Mouse (Mus musculus): Measurements from ENCODE around the gene Ntn5.
A peak's percentile ranks its signal among the peaks of the same experiment; 100 is the strongest.

Ntn5 gene

DNA sequence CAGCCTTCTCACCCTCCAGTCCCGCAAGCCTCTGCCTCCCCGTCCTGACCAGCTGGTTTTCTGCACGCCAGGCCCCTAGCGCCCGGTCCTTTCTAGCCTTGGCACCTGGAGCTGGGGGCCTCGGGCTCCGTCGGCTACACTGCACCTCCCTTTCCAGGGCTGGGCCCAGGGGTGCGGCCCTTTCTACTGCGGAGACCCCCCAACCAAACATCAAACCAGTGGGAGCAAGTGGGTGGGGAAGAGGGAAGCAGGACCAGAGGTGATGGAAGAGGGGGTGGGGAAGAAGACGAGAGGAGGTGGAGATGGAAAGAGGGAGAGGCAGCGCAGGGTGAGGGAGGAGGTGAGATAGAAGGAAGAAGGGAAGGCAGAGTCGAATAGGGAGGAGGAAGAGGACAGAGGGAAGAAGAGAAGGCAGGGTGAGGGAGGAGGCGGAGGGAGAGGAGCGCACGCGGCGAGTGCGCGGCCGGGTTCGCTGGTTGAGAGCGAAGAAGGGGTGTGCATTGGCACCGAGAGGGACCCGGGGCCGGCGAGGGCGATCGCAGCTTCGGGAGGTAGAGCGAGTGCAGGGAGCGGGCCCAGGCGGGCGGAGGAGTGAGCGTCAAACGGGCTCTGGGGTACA, 15.8 kb downstream of the Ntn5 start, which contains the start of gene Car11:
Car11 (plus strand) TSS at position 321 of the 619 bp plus-strand sequence.
- DNase-seq (ENCODE audit: low spot score): no peak

- no peak for DNase-seq (ENCODE audit: low spot score)
These were observed 16.6 kb downstream of the Ntn5 start for GRCm38 (mm10) chr7:45700301-45701015.

DNA sequence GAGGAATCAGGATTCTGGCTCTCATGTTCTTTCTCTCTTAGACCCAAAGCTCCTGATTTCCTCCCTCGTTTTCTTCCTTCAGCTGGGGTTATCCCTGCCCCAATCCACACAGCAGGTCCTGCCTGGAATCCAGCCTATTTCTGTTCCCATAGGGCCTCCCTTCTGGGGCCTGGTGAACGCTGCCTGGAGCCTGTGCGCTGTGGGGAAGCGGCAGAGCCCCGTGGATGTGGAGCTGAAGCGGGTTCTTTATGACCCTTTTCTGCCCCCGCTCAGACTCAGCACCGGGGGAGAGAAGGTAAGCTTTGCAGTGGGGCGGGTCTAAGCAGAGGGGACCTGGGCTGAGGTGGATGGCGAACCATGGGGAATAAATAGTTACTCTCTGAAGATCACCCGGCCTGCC, 17.2 kb downstream of the Ntn5 start:
- DNase-seq (ENCODE audit: low spot score): no peak

DNA sequence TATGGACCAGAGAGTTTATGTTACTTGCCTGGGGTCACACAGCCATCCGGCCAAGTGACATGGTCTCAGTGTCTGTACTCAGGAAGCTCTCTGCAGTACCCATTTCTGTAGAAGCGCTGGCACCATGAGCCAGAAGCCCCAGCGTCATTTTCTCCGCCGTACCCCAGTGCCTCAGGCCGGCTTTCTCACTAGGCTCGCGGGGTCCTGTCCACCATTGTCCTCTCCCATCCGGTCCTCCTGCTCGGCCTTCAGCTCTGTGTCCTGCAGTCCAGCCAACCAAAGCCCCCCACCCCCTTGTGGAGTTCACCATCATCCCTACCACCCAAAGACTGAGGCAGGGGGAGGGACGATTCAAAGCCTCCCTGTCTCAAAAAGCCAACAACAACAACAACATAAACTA, 17.8 kb downstream of the Ntn5 start:
- no peak for DNase-seq (ENCODE audit: low spot score)

GRCm38 (mm10) chr7:45702316-45702715, 18.5 kb downstream of the Ntn5 start:
- no peak for DNase-seq (ENCODE audit: low spot score)

DNA sequence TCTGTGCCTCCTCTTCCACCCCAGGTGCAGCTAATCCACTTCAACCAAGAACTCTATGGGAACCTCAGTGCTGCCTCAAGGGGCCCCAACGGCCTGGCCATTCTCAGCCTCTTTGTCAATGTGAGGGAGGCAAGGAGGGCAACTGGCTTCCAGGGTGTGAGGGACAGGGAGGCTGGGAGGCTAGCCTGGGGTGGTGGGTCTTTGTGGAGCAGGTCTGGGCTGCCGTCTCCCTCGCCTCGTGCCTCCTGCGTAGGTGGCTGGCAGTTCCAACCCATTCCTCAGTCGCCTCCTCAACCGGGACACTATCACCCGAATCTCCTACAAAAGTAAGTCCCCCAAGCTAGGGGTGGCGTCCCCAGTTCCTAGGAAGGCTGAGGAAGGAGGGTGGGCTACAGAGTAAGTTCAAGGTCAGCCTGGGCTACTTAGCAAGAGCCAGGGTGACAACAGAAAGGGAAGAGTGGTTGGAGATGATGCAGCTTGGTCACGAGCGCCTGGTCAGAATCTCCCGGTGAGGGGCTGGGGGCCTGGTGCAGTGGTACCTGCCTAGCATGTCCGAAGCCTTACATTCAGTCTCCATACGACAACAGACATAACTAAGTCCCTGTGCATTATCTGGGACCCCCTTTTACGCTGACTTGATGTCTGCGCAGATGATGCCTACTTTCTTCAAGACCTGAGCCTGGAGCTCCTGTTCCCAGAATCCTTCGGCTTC, 19.1 kb downstream of the Ntn5 start:
- DNase-seq (ENCODE audit: low spot score): no peak

DNA sequence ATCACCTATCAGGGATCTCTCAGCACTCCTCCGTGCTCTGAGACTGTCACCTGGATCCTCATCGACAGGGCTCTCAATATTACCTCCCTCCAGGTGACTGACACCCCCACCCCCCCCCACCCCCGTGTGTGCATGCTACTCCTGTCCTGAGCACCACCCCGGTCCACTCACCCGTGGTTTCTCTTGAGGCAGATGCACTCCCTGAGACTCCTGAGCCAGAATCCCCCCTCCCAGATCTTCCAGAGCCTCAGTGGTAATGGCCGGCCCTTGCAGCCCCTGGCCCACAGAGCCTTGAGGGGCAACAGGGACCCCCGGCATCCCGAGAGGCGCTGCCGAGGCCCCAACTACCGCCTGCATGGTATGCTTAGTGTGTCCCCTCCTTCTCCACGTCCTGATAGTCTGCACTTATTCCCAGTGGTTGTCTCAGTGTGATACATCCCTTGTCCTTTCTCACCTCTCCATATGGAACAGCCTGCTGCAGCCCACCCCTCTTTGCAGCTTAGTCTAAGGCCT, 19.8 kb downstream of the Ntn5 start:
- DNase-seq (ENCODE audit: low spot score): no peak

DNA sequence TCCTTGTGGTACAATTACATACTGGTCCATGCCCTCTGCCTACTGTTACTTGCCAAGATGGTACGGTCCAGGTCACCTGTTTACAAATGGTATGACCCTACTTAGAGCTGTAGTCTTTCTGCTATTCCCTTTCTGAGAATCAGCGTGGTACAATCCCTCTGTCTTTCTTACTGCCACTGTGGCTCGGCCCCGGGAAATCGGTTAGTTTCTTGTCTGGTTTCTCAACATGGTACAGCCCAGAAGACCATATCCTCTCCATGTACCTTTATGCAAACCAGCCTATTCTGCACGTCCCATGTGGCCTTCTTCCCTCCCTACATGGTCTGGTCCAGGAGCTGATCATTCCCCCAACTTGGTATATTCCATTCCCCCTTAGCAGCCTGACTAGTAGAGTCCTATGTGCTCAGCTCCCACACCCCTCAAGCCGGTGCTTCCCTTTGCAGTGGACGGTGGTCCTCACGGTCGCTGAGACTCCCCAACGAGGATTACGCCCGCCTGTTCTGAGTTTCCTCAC, 20.3 kb downstream of the Ntn5 start:
- DNase-seq (ENCODE audit: low spot score): no peak

GRCm38 (mm10) chr7:45704730-45705442, 21.1 kb downstream of the Ntn5 start, which contains the start of gene Dbp:
Dbp (plus strand) TSS chr7:45705088.
- peak; percentile 94 for DNase-seq (ENCODE audit: low spot score)

GRCm38 (mm10) chr7:45705443-45705864, 21.6 kb downstream of the Ntn5 start:
- no peak for DNase-seq (ENCODE audit: low spot score)

GRCm38 (mm10) chr7:45705873-45706281, 22.1 kb downstream of the Ntn5 start:
- DNase-seq (ENCODE audit: low spot score): peak; percentile 74

GRCm38 (mm10) chr7:45706721-45707241, 23.0 kb downstream of the Ntn5 start:
- DNase-seq (ENCODE audit: low spot score): peak; percentile 88

GRCm38 (mm10) chr7:45707375-45707967, 23.6 kb downstream of the Ntn5 start:
- peak; percentile 97 for DNase-seq (ENCODE audit: low spot score)

DNA sequence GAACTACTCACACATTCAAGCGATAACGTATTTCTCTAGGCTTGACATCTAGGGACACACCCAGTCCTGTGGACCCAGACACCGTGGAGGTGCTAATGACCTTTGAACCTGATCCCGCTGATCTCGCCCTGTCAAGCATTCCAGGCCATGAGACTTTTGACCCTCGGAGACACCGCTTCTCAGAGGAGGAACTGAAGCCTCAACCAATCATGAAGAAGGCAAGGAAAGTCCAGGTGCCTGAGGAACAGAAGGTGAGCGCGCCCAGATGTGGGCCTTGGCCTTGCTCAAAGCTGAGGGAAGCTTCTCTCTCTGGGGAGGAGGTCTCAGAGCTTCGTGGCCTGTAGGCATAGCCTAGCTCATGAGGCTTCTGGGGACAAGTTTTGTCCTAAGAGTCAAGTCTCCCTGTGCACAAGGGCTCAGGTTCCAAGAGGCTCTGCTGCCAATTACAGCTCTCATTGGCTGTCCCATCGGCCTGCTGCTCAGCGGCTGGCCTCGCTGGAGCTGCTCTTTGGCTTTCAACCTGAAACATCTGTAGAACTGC, 24.5 kb downstream of the Ntn5 start:
- DNase-seq (ENCODE audit: low spot score): no peak

DNA sequence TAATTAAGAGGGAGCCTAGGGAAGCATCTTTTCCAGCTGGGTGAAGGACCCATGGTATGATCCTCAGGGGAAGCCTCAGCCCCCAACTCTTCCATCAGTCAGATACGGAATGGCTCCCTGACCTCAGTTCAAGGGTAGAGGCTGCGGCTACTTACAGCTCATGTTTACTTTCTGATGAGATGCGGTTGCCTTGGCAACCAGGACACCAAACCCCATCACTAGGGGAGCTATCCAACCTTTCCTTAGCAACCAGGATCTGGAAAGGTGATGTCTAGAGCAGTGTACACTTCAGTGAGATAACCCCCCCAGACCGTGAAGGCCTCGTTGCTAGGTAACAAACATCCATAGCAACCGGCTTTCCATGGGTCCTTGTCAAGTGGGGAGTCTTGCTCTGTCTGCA, 25.2 kb downstream of the Ntn5 start:
- DNase-seq (ENCODE audit: low spot score): no peak

DNA sequence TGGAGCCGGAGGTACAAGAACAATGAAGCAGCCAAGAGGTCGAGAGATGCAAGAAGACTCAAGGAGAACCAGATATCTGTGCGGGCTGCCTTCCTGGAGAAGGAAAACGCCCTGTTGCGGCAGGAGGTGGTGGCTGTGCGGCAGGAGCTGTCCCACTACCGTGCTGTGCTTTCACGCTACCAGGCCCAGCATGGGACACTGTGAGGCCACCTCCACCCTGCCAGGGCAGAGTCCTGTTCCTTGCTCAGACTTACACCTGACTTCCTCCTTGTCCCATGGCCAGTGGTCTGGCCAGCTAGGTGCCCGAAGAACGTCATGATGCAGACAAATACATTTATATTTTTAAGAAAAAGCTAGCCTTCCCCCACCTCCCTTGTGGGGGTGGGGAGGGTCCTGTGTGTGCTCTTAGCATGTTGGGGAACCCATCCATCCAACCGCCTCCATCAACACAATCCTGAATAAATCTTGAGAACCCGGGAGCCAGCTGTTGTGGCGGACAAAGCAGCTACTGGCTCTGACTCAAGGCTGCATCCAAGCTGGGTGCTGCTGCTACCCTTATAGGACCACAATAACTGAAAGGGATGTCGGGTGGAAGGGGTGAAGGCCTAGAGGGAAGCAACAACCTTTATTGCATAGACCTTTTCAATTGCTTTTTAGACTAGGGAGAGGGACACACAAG, 26.0 kb downstream of the Ntn5 start:
- no peak for DNase-seq (ENCODE audit: low spot score)

DNA sequence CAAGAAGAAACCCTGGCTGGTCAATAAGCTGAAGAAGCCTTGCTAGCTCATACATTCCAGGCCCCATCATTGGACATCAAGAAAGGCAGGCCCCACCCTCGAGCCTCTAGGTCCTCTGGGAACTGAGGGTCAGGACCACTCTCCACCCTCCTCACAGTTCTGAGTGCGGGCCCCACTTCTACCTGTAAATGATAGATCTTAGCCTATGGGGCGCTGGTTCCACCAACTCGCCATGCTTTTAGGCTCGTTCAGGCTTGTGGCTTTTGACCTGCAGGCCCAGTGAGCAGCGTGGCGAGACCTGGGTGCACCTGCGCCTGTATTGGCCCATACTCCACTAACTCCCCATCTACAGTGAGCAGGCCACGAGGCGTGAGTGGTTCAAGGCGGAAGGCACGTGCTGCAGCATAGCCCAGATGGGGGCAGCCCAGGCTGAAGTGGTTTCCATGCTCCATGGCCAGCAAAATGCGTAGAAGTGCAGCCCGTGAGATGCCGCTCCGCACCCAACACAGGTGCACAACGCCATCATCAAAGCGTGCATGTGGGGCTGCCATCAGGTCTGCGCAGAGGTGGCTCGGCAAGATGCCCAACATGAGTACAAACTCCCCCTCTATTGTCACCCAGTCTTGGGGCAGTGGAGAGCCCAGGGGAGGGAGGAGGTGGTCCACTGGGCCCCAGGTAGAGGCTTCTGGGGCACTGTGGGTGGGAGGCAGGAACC, 26.8 kb downstream of the Ntn5 start:
- DNase-seq (ENCODE audit: low spot score): no peak

DNA sequence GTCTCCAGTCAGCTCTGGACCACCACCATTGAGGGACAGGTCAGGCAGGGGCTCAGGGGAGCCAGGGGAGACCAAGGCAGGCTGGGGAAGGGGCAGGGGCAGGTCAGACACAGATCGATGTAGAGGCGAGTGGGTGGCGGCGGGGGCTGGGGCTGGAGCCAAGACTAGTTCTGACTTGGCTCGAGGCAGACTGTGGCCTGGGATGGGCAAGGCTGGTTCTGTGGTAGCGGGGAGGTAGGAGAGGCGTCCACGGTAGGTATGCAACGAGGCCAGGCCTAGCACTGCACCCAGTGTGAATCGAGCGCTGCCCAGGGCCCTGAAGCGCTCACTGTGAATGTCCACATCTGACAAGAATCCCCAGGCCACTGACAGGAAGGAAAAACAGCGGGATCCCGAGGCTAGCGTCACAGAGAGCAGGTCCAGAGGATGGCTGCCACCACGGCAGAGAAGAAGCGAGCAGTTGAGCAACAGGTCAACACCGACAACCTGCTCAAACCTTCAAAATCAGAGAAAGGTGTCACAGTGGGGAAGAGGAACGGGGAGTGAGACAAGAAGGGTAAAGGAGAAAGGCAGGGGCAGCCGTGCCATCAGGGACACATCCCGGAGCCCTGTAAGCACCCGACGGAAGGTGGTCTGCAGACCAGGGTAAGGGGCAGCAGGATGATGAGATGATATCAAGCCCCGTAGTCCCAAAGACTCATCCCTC, 27.6 kb downstream of the Ntn5 start:
- no peak for DNase-seq (ENCODE audit: low spot score)

Measured in ovary, postnatal 14 days (tissue).